Mouse (Mus musculus) ES-Bruce4 (cell line): ENCODE measurements at regions not wholly inside any gene's neighbourhood (a gene's known extent, or its start where the extent isn't known, plus 50 kb on each side); places are given as distances from the start of the nearest gene placed in this dataset.

ENCODE experiments used
- H3K27ac ChIP-seq: 2 replicates; pipeline ENCODE4 v1.5.1; 2012; ENCODE audit warnings: low read length, inconsistent platforms; ENCODE audit not compliant: insufficient read depth
- H3K27me3 ChIP-seq: 2 replicates; pipeline ENCODE4 v1.6.1; 2012; ENCODE audit warnings: mild to moderate bottlenecking, low read length, inconsistent platforms; ENCODE audit not compliant: control insufficient read depth, poor library complexity, insufficient read depth, severe bottlenecking
- H3K36me3 ChIP-seq: 2 replicates; pipeline ENCODE4 v1.6.1; 2012; ENCODE audit warnings: inconsistent platforms, mild to moderate bottlenecking, low read length, moderate library complexity; ENCODE audit not compliant: control insufficient read depth, poor library complexity, insufficient read depth, severe bottlenecking
- H3K4me1 ChIP-seq: one replicate; pipeline ENCODE4 v1.8.1; 2011; ENCODE audit warnings: low read length; ENCODE audit not compliant: control insufficient read depth, insufficient read depth
- H3K4me3 ChIP-seq: 2 replicates; pipeline ENCODE4 v1.5.1; 2011; ENCODE audit warnings: low read depth, mild to moderate bottlenecking, low read length
- H3K9ac ChIP-seq: 2 replicates; pipeline ENCODE4 v1.6.1; 2012; ENCODE audit warnings: low read depth, mild to moderate bottlenecking, inconsistent platforms; ENCODE audit not compliant: poor library complexity, severe bottlenecking
- H3K9me3 ChIP-seq: replicated peaks from 2 replicates; pipeline ENCODE4 v1.6.1; 2012; ENCODE audit warnings: mild to moderate bottlenecking, low read length, inconsistent platforms; ENCODE audit not compliant: control insufficient read depth, poor library complexity, insufficient read depth, severe bottlenecking
- CTCF ChIP-seq: IDR thresholded peaks from one replicate; pipeline ENCODE4 v1.8.1; 2011; ENCODE audit warnings: low read depth, low read length
- EP300 ChIP-seq: IDR thresholded peaks from 2 replicates; pipeline ENCODE4 v1.6.1; 2011; ENCODE audit warnings: low read depth, low read length; ENCODE audit not compliant: insufficient read depth
- POLR2A ChIP-seq: IDR thresholded peaks from one replicate; pipeline ENCODE4 v1.8.1; 2011; ENCODE audit warnings: low read length; ENCODE audit not compliant: insufficient read depth

- TF ChIP-seq POLR2A (no peak), EP300 (no peak), CTCF (no peak)
- Histone ChIP-seq H3K9ac (no peak overlapping the region), H3K4me3 (no peak overlapping the region)
These were observed 226.5 kb upstream of the Tox3 start for GRCm38 (mm10) chr8:90574676-90575075.

GRCm38 (mm10) chr8:90556079-90556427 is 207.9 kb upstream of the Tox3 start:
- H3K4me1 ChIP-seq: no peaks in the 10 kb centered on the region
- H3K27me3 ChIP-seq: no peaks in the 10 kb centered on the region
- H3K36me3 ChIP-seq: no peaks in the 10 kb centered on the region
- no peak overlapping the region for H3K9ac ChIP-seq
- TF ChIP-seq EP300: no peak
- no peak for TF ChIP-seq POLR2A
- TF ChIP-seq CTCF: no peak
- H3K27ac ChIP-seq: no peak overlapping the region
- H3K9me3 ChIP-seq: no peaks in the 10 kb centered on the region
- H3K4me3 ChIP-seq: no peak overlapping the region

More at GRCm38 (mm10) chr8:90574676-90575075, 226.5 kb upstream of the Tox3 start:
- H3K27me3 ChIP-seq: no peaks in the 10 kb centered on the region
- no peaks in the 10 kb centered on the region for H3K4me1 ChIP-seq
- no peak overlapping the region for H3K27ac ChIP-seq
- peaks cover 13% of the 10 kb centered on the region for H3K9me3 ChIP-seq
- no peaks in the 10 kb centered on the region for H3K36me3 ChIP-seq

- no peaks in the 10 kb centered on the region for H3K27me3 ChIP-seq
- TF ChIP-seq POLR2A (no peak), EP300 (no peak), CTCF (no peak)
- no peak overlapping the region for H3K4me3 ChIP-seq
These were observed 207.4 kb upstream of the Tox3 start for GRCm38 (mm10) chr8:90555415-90556078.

GRCm38 (mm10) chr8:90547276-90547675 is 199.1 kb upstream of the Tox3 start:
- H3K4me3 ChIP-seq: no peak overlapping the region
- no peaks in the 10 kb centered on the region for H3K36me3 ChIP-seq
- no peak for TF ChIP-seq POLR2A
- TF ChIP-seq EP300: no peak
- TF ChIP-seq CTCF: no peak
- 0 out of 2 replicates have a peak, but pooled peaks cover 2% of the 10 kb centered on the region for H3K9me3 ChIP-seq
- H3K4me1 ChIP-seq: no peaks in the 10 kb centered on the region
- no peak overlapping the region for H3K9ac ChIP-seq
- no peaks in the 10 kb centered on the region for H3K27me3 ChIP-seq
- no peak overlapping the region for H3K27ac ChIP-seq

More at GRCm38 (mm10) chr8:90555415-90556078, 207.4 kb upstream of the Tox3 start:
- H3K27ac ChIP-seq: no peak overlapping the region
- H3K36me3 ChIP-seq: no peaks in the 10 kb centered on the region
- H3K4me1 ChIP-seq: no peaks in the 10 kb centered on the region
- no peaks in the 10 kb centered on the region for H3K9me3 ChIP-seq
- H3K9ac ChIP-seq: no peak overlapping the region

GRCm38 (mm10) chr8:90542619-90543018 is 194.5 kb upstream of the Tox3 start:
- no peaks in the 10 kb centered on the region for H3K36me3 ChIP-seq
- no peak overlapping the region for H3K4me3 ChIP-seq
- TF ChIP-seq POLR2A (no peak), CTCF (no peak), EP300 (no peak)

GRCm38 (mm10) chr8:90536196-90536640 is 188.1 kb upstream of the Tox3 start:
- TF ChIP-seq POLR2A (no peak), CTCF (no peak), EP300 (no peak)
- H3K9ac ChIP-seq: no peak overlapping the region
- no peak overlapping the region for H3K27ac ChIP-seq
- H3K36me3 ChIP-seq: no peaks in the 10 kb centered on the region
- no peaks in the 10 kb centered on the region for H3K9me3 ChIP-seq
- no peak overlapping the region for H3K4me3 ChIP-seq
- no peaks in the 10 kb centered on the region for H3K27me3 ChIP-seq
- H3K4me1 ChIP-seq: no peaks in the 10 kb centered on the region

More at GRCm38 (mm10) chr8:90542619-90543018, 194.5 kb upstream of the Tox3 start:
- Histone ChIP-seq H3K27me3 (no peaks in the 10 kb centered on the region), H3K27ac (no peak overlapping the region), H3K9me3 (0 out of 2 replicates have a peak, but pooled peaks cover 2% of the 10 kb centered on the region), H3K4me1 (no peaks in the 10 kb centered on the region), H3K9ac (no peak overlapping the region)
